Mouse (Mus musculus): ENCODE results near the gene Ipo11. TPM values are rescaled to one million over a fixed set of nuclear protein-coding genes. Genes with fewer than 3 reads are reported as not detected.

Ipo11 gene
- polyA plus RNA-seq, 1 experiment from 2014 or later: 49.3 TPM

DNA sequence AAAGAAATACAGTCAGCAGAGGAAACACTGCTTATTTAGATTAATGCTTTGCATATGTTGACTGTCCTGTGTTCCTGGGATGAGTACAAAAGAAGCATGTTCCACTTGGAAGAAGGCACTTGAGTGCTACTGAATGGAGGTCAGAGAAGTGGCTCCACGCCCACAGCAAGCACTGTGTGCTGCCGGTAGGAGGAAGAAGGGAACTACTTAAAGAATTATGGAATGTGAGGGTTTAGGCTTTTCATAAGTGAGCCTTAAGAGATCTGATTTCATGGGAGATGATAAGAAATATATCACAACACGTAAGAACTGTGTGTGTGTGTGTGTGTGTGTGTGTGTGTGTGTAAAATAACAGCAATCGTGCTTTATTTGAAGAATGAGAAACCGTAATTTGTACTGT lies 129.5 kb downstream of the Ipo11 start:
- Histone ChIP-seq H3K4me2 (replicated peaks; ENCODE audit: low read depth, low read length) (no peak overlapping the region), H3K9ac (replicated peaks; ENCODE audit: low read depth, low read length) (no peak overlapping the region), H3K4me1 (ENCODE audit: control insufficient read depth, insufficient read depth, low read length) (no peaks in the 10 kb centered on the region), H3K4me3 (ENCODE audit: low read depth, low read length) (no peak overlapping the region), H3K27ac (ENCODE audit: low read length) (no peak overlapping the region), H3K9me3 (ENCODE audit: control insufficient read depth, low read depth, low read length) (no peaks in the 10 kb centered on the region), H3K27me3 (ENCODE audit: control insufficient read depth, insufficient read depth, low read length) (no peaks in the 10 kb centered on the region), H3K36me3 (ENCODE audit: control insufficient read depth, insufficient read depth, low read length) (peaks cover 17% of the 10 kb centered on the region)
- 83% methylated on average over 5 of the region's 5 CpGs for WGBS
- no peak for ATAC-seq (ENCODE audit: insufficient number of reproducible peaks, insufficient read depth, low FRiP score, low read depth)

DNA sequence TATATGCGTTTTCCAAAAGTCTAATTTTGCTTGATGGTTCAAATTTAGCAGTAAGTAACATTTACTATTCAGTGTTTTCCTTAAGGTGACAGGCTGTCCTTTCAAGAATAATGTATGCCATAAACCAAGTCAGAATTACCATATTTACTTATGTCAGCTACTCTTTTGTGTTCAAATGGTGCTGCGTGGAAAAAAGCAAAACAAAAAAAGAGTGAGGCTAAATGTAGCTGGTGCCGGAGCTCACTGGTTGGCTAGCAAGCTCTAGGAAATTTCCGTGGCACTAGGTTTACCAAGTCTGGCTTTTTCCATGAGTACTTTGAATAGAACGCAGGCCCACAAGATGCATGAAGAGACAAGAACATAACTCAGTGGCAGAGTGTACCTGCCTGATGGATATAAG lies 131.6 kb downstream of the Ipo11 start:
- WGBS: 90% methylated on average over 5 of the region's 5 CpGs
- H3K36me3 ChIP-seq (ENCODE audit: control insufficient read depth, insufficient read depth, low read length): peaks cover 8% of the 10 kb centered on the region; the same call in 1 of the 2 replicates
- H3K27ac ChIP-seq (ENCODE audit: low read length): no peak overlapping the region

DNA sequence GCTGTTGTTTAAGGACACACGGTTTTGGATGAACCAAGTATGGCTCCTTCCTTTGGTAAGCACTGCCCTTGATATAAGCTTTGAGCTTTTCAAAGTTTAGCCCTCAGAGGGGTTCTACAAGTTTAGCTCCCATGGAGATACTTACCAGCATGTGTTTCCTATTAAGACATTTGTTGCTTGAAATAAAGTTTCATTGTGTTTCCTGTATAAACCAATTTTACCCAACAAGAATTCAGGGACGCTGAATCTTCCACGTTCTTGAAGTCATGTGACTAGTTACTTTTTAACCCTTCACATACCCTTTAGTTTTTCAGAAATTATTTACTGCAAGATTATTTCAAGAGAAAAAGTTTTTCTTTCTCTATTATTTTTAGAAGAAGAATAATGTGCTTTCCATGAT lies 138.7 kb downstream of the Ipo11 start:
- ATAC-seq (ENCODE audit: insufficient number of reproducible peaks, insufficient read depth, low FRiP score, low read depth): no peak
- Histone ChIP-seq H3K9me3 (ENCODE audit: control insufficient read depth, low read depth, low read length) (no peaks in the 10 kb centered on the region), H3K9ac (replicated peaks; ENCODE audit: low read depth, low read length) (no peak overlapping the region), H3K4me1 (ENCODE audit: control insufficient read depth, insufficient read depth, low read length) (no peaks in the 10 kb centered on the region), H3K4me3 (ENCODE audit: low read depth, low read length) (no peak overlapping the region), H3K36me3 (ENCODE audit: control insufficient read depth, insufficient read depth, low read length) (peaks cover 13% of the 10 kb centered on the region; the same call in 1 of the 2 replicates), H3K27ac (ENCODE audit: low read length) (no peak overlapping the region), H3K4me2 (replicated peaks; ENCODE audit: low read depth, low read length) (no peak overlapping the region), H3K27me3 (ENCODE audit: control insufficient read depth, insufficient read depth, low read length) (no peaks in the 10 kb centered on the region)
- WGBS: 49% methylated on average over 3 of the region's 3 CpGs

More for the DNA sequence above, 131.6 kb downstream of the Ipo11 start:
- H3K27me3 ChIP-seq (ENCODE audit: control insufficient read depth, insufficient read depth, low read length): no peaks in the 10 kb centered on the region
- no peaks in the 10 kb centered on the region for H3K9me3 ChIP-seq (ENCODE audit: control insufficient read depth, low read depth, low read length)
- no peak overlapping the region for H3K4me2 ChIP-seq (replicated peaks; ENCODE audit: low read depth, low read length)
- H3K4me1 ChIP-seq (ENCODE audit: control insufficient read depth, insufficient read depth, low read length): no peaks in the 10 kb centered on the region
- H3K9ac ChIP-seq (replicated peaks; ENCODE audit: low read depth, low read length): no peak overlapping the region
- H3K4me3 ChIP-seq (ENCODE audit: low read depth, low read length): no peak overlapping the region
- no peak for ATAC-seq (ENCODE audit: insufficient number of reproducible peaks, insufficient read depth, low FRiP score, low read depth)

DNA sequence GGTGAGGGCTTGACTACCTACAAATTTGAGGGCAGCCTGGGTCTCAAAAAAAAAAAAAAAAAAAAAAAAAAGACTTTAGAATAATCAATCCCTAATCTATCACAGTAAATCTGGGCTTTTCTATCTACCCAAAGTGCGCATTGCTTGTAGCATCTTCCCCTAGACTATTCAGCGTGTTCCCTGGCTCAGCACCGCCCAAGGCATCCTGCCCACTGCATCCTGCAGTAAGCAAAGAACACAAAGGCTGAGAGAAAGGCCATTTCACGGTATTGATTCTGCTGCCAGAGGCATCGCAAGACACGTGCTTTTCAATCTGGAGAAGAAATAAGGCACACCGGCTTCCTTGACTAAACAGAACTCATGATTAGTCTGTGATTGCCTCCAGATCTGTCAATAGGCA lies 147.9 kb downstream of the Ipo11 start:
- Histone ChIP-seq H3K9me3 (ENCODE audit: control insufficient read depth, low read depth, low read length) (no peaks in the 10 kb centered on the region), H3K27ac (ENCODE audit: low read length) (no peak overlapping the region), H3K27me3 (ENCODE audit: control insufficient read depth, insufficient read depth, low read length) (no peaks in the 10 kb centered on the region), H3K9ac (replicated peaks; ENCODE audit: low read depth, low read length) (no peak overlapping the region), H3K4me3 (ENCODE audit: low read depth, low read length) (no peak overlapping the region), H3K4me2 (replicated peaks; ENCODE audit: low read depth, low read length) (no peak overlapping the region), H3K36me3 (ENCODE audit: control insufficient read depth, insufficient read depth, low read length) (peaks cover 2% of the 10 kb centered on the region; the same call in 1 of the 2 replicates), H3K4me1 (ENCODE audit: control insufficient read depth, insufficient read depth, low read length) (no peaks in the 10 kb centered on the region)
- WGBS: 92% methylated on average over 7 of the region's 7 CpGs
- ATAC-seq (ENCODE audit: insufficient number of reproducible peaks, insufficient read depth, low FRiP score, low read depth): no peak

DNA sequence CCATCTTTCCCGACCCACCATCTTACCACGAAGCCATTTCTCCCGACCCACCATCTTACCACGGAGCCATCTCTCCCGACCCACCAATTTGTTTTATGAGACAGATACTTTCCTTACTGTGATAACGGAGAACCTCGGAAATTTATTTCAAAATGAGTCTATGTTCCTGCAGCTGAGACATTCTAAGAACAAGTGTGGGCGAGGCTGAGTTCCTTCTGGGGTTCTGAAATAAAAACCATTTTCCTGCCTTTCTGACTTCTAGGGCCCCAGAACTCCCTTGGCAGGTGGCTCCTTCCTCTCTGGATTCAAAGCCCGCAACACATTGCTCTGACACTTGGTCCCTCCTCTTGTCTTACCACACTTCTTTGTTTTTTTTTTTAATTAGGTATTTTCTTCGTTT lies 168.0 kb downstream of the Ipo11 start:
- Histone ChIP-seq H3K9me3 (ENCODE audit: control insufficient read depth, low read depth, low read length) (no peaks in the 10 kb centered on the region), H3K4me2 (replicated peaks; ENCODE audit: low read depth, low read length) (no peak overlapping the region), H3K4me1 (ENCODE audit: control insufficient read depth, insufficient read depth, low read length) (no peaks in the 10 kb centered on the region), H3K27ac (ENCODE audit: low read length) (no peak overlapping the region), H3K4me3 (ENCODE audit: low read depth, low read length) (no peak overlapping the region), H3K9ac (replicated peaks; ENCODE audit: low read depth, low read length) (no peak overlapping the region), H3K36me3 (ENCODE audit: control insufficient read depth, insufficient read depth, low read length) (no peaks in the 10 kb centered on the region), H3K27me3 (ENCODE audit: control insufficient read depth, insufficient read depth, low read length) (no peaks in the 10 kb centered on the region)
- no peak for ATAC-seq (ENCODE audit: insufficient number of reproducible peaks, insufficient read depth, low FRiP score, low read depth)
- 88% methylated on average over 10 of the region's 10 CpGs for WGBS

DNA sequence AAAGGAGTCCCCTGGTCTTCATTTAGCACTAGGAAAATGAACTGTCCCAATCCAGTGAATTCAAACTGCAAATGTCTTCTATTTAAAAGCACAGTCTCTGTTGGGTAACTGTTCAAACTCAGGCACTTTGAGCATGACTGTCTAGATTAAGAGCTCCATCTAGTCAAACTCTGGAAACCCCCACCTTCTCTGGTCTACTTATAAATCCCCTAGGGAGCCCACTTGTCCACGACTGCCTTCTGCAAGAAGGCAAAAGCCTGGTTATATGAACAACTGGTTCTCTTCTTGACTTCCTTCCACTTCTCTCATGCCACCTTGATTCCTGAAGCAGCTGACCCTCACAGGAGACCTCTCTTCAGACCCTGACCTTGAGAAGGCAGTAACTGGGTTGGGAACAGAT lies 174.1 kb downstream of the Ipo11 start:
- no peak overlapping the region for H3K4me3 ChIP-seq (ENCODE audit: low read depth, low read length)
- H3K27ac ChIP-seq (ENCODE audit: low read length): no peak overlapping the region
- ATAC-seq (ENCODE audit: insufficient number of reproducible peaks, insufficient read depth, low FRiP score, low read depth): no peak
- no peak overlapping the region for H3K4me2 ChIP-seq (replicated peaks; ENCODE audit: low read depth, low read length)
- WGBS: 70% methylated on average over 1 of the region's 1 CpGs
- H3K4me1 ChIP-seq (ENCODE audit: control insufficient read depth, insufficient read depth, low read length): no peaks in the 10 kb centered on the region
- H3K9me3 ChIP-seq (ENCODE audit: control insufficient read depth, low read depth, low read length): no peaks in the 10 kb centered on the region
- H3K36me3 ChIP-seq (ENCODE audit: control insufficient read depth, insufficient read depth, low read length): no peaks in the 10 kb centered on the region
- H3K27me3 ChIP-seq (ENCODE audit: control insufficient read depth, insufficient read depth, low read length): no peaks in the 10 kb centered on the region
- H3K9ac ChIP-seq (replicated peaks; ENCODE audit: low read depth, low read length): no peak overlapping the region

DNA sequence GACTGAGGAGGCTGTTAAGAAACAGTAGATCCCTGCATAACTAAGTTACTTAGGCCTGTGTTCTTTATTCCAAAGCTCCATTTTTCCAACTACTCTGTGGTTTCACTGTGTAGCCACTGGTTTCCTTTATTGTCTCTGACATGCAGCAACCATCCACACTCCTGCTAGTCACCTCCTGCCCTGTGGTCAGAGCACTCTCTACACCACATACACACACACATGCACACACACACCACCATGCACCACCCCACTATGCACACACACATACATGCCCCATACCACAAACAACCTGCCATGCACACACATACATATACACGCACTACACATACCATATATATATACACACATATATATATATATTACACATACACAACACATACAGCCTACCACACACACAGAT lies 175.1 kb downstream of the Ipo11 start:
- Histone ChIP-seq H3K4me1 (ENCODE audit: control insufficient read depth, insufficient read depth, low read length) (no peaks in the 10 kb centered on the region), H3K27ac (ENCODE audit: low read length) (no peak overlapping the region), H3K9ac (replicated peaks; ENCODE audit: low read depth, low read length) (no peak overlapping the region), H3K4me3 (ENCODE audit: low read depth, low read length) (no peak overlapping the region), H3K36me3 (ENCODE audit: control insufficient read depth, insufficient read depth, low read length) (no peaks in the 10 kb centered on the region), H3K27me3 (ENCODE audit: control insufficient read depth, insufficient read depth, low read length) (no peaks in the 10 kb centered on the region), H3K9me3 (ENCODE audit: control insufficient read depth, low read depth, low read length) (no peaks in the 10 kb centered on the region), H3K4me2 (replicated peaks; ENCODE audit: low read depth, low read length) (no peak overlapping the region)
- no peak for ATAC-seq (ENCODE audit: insufficient number of reproducible peaks, insufficient read depth, low FRiP score, low read depth)
- 92% methylated on average over 1 of the region's 1 CpGs for WGBS

DNA sequence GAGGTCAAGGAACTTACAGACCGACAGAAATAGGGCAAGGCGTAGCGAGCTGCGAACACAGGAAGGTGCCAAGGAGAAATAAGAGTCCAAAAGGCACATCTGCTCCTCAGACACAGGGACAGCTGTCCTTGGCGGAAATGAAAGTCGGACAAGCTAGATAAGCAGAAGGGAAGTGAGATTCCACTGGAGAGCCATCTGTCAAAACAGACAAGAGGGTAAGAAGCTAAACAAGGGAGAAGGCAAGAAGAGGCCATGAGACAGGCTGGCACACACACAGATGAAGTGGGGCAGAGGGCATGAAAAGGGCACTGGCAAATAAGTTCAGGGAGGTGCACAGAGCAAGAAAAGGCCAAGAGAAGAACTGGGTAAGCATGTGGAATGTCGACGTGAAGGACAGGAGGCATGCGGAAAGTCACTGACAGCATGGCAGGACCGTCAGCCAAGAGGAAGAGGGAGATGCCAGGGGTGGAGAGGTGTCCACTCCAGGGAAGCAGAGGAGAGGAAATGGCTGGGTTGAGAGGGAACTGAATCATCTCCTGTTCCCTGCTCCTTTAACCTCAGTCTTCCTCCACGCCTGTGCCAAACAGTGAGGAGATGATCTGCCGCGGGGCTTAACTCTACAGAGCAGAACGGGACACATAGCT lies 176.4 kb downstream of the Ipo11 start:
- Histone ChIP-seq H3K4me1 (ENCODE audit: control insufficient read depth, insufficient read depth, low read length) (no peaks in the 10 kb centered on the region), H3K27ac (ENCODE audit: low read length) (no peak overlapping the region)
- WGBS: 65% methylated on average over 14 of the region's 14 CpGs

DNA sequence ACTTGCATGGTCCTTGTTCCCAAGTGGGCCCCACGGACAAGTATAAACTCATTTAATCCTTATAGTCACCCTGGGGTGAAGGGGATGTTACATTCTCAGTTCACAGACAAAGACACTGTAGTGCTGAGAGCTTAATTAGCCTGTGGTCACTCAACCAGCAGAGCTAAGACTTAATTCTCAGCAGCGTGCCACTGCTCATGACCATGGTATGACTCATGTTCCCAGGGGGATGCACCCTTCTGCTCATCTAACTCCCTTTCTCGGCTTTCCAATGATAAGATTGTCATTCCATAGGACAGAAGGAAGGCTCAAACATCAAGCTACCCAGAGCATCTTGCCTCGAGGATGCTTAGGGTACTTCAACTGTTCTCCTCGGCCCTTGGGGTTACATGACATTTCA lies 180.9 kb downstream of the Ipo11 start:
- Histone ChIP-seq H3K4me3 (ENCODE audit: low read depth, low read length) (no peak overlapping the region), H3K27ac (ENCODE audit: low read length) (no peak overlapping the region), H3K9me3 (ENCODE audit: control insufficient read depth, low read depth, low read length) (no peaks in the 10 kb centered on the region), H3K4me2 (replicated peaks; ENCODE audit: low read depth, low read length) (no peak overlapping the region), H3K36me3 (ENCODE audit: control insufficient read depth, insufficient read depth, low read length) (no peaks in the 10 kb centered on the region), H3K27me3 (ENCODE audit: control insufficient read depth, insufficient read depth, low read length) (no peaks in the 10 kb centered on the region), H3K9ac (replicated peaks; ENCODE audit: low read depth, low read length) (no peak overlapping the region), H3K4me1 (ENCODE audit: control insufficient read depth, insufficient read depth, low read length) (no peaks in the 10 kb centered on the region)
- WGBS: 73% methylated on average over 5 of the region's 5 CpGs
- no peak for ATAC-seq (ENCODE audit: insufficient number of reproducible peaks, insufficient read depth, low FRiP score, low read depth)

More for the DNA sequence above, 176.4 kb downstream of the Ipo11 start:
- no peaks in the 10 kb centered on the region for H3K9me3 ChIP-seq (ENCODE audit: control insufficient read depth, low read depth, low read length)
- no peak overlapping the region for H3K9ac ChIP-seq (replicated peaks; ENCODE audit: low read depth, low read length)
- no peaks in the 10 kb centered on the region for H3K36me3 ChIP-seq (ENCODE audit: control insufficient read depth, insufficient read depth, low read length)
- no peak overlapping the region for H3K4me3 ChIP-seq (ENCODE audit: low read depth, low read length)
- no peak overlapping the region for H3K4me2 ChIP-seq (replicated peaks; ENCODE audit: low read depth, low read length)
- H3K27me3 ChIP-seq (ENCODE audit: control insufficient read depth, insufficient read depth, low read length): no peaks in the 10 kb centered on the region
- no peak for ATAC-seq (ENCODE audit: insufficient number of reproducible peaks, insufficient read depth, low FRiP score, low read depth)
